Mouse (Mus musculus) c-Kit-positive CD71-positive TER-119-positive erythroid progenitor cells, embryonic 14.5 days (primary cell): ENCODE data around the gene Metap1d.
A peak's percentile ranks its signal among the peaks of the same experiment; 100 is the strongest.

Experiments used
- DNase-seq: peaks from one replicate; pipeline ENCODE4 v3.0.0-alpha.2; 2013; ENCODE audit warnings: low spot score

The Metap1d gene

GRCm38 (mm10) chr2:71453161-71453916, at the start of gene Metap1d:
Gene Metap1d (plus strand): TSS chr2:71453276.
- DNase-seq = peak; percentile 94

GRCm38 (mm10) chr2:71405613-71406012, 47.5 kb upstream of the Metap1d start:
- DNase-seq = no peak

GRCm38 (mm10) chr2:71418760-71419280, 34.3 kb upstream of the Metap1d start:
- no peak for DNase-seq

- DNase-seq = no peak
These were observed 33.7 kb upstream of the Metap1d start for GRCm38 (mm10) chr2:71419408-71419807.

- DNase-seq = no peak
These were observed 32.1 kb upstream of the Metap1d start for GRCm38 (mm10) chr2:71420895-71421425.

- DNase-seq = peak; percentile 45
These were observed 28.5 kb upstream of the Metap1d start for GRCm38 (mm10) chr2:71424545-71424944.

GRCm38 (mm10) chr2:71435440-71435839, 17.6 kb upstream of the Metap1d start:
- DNase-seq = no peak

- DNase-seq = no peak
These were observed 9.7 kb upstream of the Metap1d start for GRCm38 (mm10) chr2:71443376-71443775.

- DNase-seq = no peak
These were observed 7.4 kb upstream of the Metap1d start for GRCm38 (mm10) chr2:71445536-71446196.

- no peak for DNase-seq
These were observed 3.5 kb upstream of the Metap1d start for GRCm38 (mm10) chr2:71449604-71450003.

- no peak for DNase-seq
These were observed 1.3 kb upstream of the Metap1d start for GRCm38 (mm10) chr2:71451761-71452160.

- no peak for DNase-seq
These were observed 813 bp downstream of the Metap1d start for GRCm38 (mm10) chr2:71453917-71454260.

GRCm38 (mm10) chr2:71458624-71459023, 5.5 kb downstream of the Metap1d start:
- no peak for DNase-seq

- no peak for DNase-seq
These were observed 6.6 kb downstream of the Metap1d start for GRCm38 (mm10) chr2:71459659-71460058.

GRCm38 (mm10) chr2:71461139-71461538, 8.1 kb downstream of the Metap1d start:
- DNase-seq = peak; percentile 70

GRCm38 (mm10) chr2:71461589-71461988, 8.5 kb downstream of the Metap1d start:
- peak; percentile 90 for DNase-seq

- no peak for DNase-seq
These were observed 9.0 kb downstream of the Metap1d start for GRCm38 (mm10) chr2:71462066-71462465.

- no peak for DNase-seq
These were observed 9.5 kb downstream of the Metap1d start for GRCm38 (mm10) chr2:71462553-71462952.

GRCm38 (mm10) chr2:71466103-71466502, 13.0 kb downstream of the Metap1d start:
- DNase-seq = no peak

- no peak for DNase-seq
These were observed 13.9 kb downstream of the Metap1d start for GRCm38 (mm10) chr2:71466861-71467450.

GRCm38 (mm10) chr2:71471094-71471493, 18.0 kb downstream of the Metap1d start:
- DNase-seq = no peak

GRCm38 (mm10) chr2:71473830-71474229, 20.8 kb downstream of the Metap1d start:
- no peak for DNase-seq

GRCm38 (mm10) chr2:71474345-71474744, 21.3 kb downstream of the Metap1d start:
- DNase-seq = no peak
